Mouse (Mus musculus): ENCODE measurements around the gene Dthd1.
A peak's percentile ranks its signal among the peaks of the same experiment; 100 is the strongest.

The Dthd1 gene

DNA sequence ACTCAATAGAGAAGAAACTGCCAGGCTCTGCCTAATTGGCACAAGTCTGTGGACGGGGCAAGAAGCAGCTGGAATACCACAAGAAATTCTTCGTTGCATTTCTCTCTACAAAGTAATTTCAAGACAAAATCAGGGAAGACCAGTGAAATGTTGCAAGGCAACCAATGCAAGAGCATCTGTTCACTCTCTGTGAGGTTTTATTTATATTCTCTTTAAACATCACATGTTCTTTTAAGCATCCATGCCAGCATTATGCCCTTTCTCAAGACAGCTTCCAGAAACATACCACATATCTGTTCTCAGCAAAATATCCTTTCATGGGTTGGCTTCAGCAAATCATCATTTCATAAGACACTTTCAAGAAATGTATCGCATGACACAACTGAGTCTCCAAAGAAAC lies 50.7 kb downstream of the Dthd1 start:
- no peak for DNase-seq

DNA sequence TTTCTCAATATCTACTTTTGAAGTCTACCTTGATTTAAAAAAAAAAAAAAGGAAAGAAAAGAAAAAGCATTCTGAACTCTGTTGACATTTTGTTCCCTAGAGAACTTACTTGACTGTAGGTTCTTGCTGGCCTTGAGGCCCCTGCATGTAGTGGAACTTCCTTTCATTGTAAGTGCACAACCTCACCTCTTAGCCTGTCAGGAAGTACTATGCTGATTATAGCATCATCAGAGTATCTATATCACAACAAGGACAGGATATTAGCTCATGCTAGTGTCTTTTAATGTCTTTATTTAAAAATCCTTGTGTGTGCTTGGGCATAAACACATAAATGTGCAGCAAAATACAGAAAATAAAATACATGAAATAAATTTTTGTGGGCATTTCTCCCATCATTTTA lies 53.4 kb downstream of the Dthd1 start:
- DNase-seq: no peak

DNA sequence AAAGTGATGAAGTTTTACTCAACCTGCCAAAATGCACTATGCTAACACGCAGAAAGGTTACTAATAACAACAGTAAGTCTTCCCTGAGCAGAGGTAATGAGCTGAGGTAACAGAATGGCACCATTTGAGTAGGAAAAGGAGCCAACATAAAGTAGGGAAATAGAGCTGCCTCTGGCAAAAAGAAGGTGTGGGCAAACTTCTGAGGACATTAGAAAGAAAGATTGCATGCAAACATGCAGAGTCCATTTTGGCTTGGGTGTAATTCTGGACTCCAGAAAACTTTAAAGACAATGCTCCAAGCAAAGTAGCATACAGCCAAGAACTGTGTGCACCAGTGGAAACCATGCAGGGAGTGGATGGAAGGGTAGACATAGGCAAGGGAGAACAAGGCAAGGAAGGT lies 65.9 kb downstream of the Dthd1 start:
- no peak for DNase-seq

GRCm38 (mm10) chr5:62895326-62895725 lies 81.7 kb downstream of the Dthd1 start:
- peak; percentile 1 for DNase-seq

DNA sequence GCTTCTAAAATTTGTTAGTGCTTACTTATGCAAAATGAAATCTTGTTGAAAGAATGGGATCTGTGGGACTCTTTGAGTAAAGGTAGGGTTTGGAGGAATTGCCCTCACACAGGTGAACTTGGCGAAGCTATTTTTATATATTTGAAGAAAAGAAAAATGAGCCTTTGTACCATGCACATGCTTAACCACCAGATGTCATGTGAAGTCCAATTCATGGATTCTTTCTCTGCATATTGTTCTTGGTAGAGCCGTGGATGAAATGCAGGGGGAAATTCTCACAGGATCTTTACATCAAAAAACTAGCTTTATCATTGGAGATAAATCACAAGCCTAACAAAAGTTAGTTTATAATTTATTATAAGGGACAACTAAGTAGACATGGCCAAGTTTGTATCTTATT lies 93.3 kb downstream of the Dthd1 start:
- no peak for DNase-seq

GRCm38 (mm10) chr5:62909074-62909473 lies 95.5 kb downstream of the Dthd1 start:
- DNase-seq: no peak

DNA sequence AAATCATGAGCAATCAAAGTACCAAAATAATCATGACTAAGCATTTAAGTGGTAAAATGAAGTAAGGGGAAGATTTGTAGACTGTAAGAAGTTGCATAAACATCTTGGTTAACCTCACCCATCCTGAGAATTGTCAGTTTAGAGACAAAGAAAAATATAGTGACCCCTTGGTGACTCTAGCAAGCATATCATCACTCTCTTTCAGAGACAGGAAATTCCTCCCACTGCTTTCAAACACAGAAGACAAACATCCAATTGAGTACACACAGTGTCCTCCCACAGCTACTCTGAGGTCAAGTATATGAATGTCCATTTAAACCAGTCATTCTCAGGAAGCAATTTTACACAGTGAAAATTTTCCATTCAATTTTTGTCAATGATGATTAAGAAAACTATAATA lies 111.0 kb downstream of the Dthd1 start:
- DNase-seq: no peak

All from kidney, postnatal 14 days (tissue).